Mouse (Mus musculus): ENCODE results near the gene Cutal.
"Not testable (repeated sequence)": the region's sequence is repeated elsewhere in the genome, so short reads cannot be mapped to it uniquely, and the experiment has no call there.

Gene Cutal

DNA sequence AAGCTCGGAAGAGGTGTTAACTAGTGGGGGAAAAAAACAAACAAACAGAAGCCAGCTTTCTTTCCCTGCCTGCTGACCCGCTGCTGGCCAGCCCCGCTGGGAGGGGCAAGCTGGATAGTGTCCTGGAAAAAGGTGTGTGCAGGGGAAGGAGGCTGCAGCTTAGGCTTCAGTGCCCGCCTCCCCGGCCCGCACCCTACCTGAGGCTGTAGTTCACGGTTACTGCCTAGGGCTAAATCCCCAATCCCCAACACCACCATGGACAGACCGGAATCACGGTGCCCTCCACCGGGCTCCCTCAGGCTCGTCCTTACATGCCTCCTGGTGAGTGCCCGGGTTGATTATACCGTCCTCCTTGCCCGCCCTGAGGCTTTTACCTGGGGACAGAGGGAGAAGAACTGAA is at the start of gene Cutal:
Cutal (plus strand) TSS at position 126 of the 400 bp plus-strand sequence.
- DNase-seq (ENCODE audit: low read depth, low spot score): no peak

- peak; percentile 93 for DNase-seq (ENCODE audit: low read depth, low spot score)
These were observed 48.3 kb upstream of the Cutal start, which contains the start of gene Fbxw2 for GRCm38 (mm10) chr2:34825827-34826459. Gene Fbxw2, minus strand, starts transcription at chr2:34826311.

GRCm38 (mm10) chr2:34826460-34827231 is 47.5 kb upstream of the Cutal start:
- no peak for DNase-seq (ENCODE audit: low read depth, low spot score)

DNA sequence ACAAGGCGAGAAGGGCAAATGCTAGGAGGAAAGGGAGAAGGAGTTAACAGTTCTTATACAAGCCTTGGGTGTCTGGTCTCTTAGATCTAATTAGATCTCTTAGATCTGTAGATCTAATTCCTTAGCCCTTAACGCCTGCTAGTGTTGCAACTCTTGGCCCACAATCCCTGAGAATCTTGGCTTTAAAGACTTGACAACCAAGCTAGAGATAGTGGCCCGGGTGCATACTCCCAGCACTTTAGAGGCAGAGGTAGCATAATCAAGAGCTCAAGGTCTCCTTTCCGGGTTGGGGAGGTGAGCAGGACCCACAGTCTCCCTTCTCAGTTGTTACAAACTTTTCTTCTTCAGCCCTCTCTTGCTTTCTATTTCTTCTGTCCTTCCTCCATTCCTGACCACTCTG is 46.6 kb upstream of the Cutal start:
- no peak for DNase-seq (ENCODE audit: low read depth, low spot score)

- DNase-seq (ENCODE audit: low read depth, low spot score): no peak
These were observed 46.2 kb upstream of the Cutal start for GRCm38 (mm10) chr2:34828026-34828425.

DNA sequence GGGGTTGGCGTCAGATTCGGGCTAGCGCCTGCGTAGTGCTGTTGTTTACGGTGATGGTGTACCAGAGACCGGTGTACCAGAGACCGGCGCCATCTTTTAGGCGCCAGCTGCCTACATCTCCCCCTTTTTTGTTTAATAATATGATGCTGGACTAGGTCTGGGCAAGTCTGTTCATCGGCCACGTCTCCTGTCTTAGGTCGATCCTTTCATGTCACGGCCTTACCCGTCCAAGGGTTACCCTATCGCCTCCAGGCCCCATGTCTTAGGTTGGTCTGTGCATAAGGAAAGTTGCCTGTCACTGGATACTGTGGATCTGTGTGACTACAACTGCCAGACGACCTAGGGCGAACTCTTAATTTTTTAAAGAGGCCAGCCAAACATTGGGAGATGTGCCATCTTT is 44.1 kb upstream of the Cutal start:
- not testable (repeated sequence) for DNase-seq (ENCODE audit: low read depth, low spot score)

- not testable (repeated sequence) for DNase-seq (ENCODE audit: low read depth, low spot score)
These were observed 41.3 kb upstream of the Cutal start, which contains the start of gene Gm34653 for GRCm38 (mm10) chr2:34832766-34833457. Gene Gm34653, plus strand, starts transcription at chr2:34833007.

DNA sequence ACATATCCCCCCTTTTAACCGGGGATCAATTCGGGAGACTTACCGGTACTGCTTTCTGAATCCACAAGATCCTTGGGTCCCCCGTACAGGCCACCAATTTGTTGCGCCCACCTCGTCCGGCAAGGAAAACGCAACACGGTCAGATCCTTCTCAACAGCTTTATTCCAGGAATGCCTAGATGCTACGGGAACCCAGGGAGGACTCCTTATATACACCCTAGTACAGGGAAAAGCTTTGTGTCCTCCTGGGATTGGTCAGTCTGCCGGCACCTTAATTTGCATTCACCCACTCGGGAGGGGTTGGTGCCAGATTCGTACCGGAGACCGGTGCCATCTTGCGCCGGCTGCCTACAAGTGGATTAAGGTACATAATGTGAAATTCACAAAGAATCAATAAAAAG is 40.6 kb upstream of the Cutal start:
- DNase-seq (ENCODE audit: low read depth, low spot score): no peak

GRCm38 (mm10) chr2:34835669-34836068 is 38.5 kb upstream of the Cutal start:
- no peak for DNase-seq (ENCODE audit: low read depth, low spot score)

- DNase-seq (ENCODE audit: low read depth, low spot score): peak; percentile 38
These were observed 34.1 kb upstream of the Cutal start for GRCm38 (mm10) chr2:34840143-34840542.

DNA sequence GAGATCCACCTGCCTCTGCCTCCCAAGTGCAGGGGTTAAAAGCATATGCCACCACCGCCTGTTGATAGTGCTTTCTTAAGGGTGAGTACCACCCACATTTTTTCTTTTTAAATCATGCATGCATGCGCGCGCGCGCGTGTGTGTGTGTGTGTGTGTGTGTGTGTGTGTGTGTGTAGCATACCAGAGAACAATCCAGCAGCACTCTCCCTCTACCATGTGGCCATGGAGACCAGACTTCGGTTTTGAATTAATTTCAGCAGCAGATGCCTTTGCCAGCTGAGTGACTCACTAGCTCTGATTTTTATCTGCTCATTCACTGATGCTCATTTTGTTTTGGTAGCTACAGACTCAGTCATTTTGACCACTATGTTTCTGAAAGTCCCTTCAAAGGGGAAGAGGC is 32.5 kb upstream of the Cutal start:
- DNase-seq (ENCODE audit: low read depth, low spot score): no peak

- no peak for DNase-seq (ENCODE audit: low read depth, low spot score)
These were observed 30.8 kb upstream of the Cutal start for GRCm38 (mm10) chr2:34843211-34843939.

DNA sequence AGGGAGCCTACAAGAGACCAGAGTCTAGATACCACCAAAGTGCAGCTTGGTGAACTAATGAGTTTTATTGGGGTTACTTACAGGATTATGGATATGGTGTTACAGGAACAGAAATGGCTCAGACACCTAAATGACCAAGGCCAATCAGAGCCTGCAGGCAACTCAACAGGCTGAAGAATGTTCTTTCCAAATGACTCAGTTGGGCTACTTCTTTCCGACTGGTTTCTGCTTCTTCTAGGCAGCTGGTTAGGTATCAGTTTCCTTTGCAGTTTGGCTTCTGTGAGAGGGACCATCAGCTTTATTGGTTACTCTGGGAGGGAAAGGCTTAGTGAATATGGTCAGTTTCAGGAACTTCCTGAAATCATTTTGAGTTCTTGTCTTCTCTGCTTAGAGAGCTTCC is 26.5 kb upstream of the Cutal start:
- no peak for DNase-seq (ENCODE audit: low read depth, low spot score)

DNA sequence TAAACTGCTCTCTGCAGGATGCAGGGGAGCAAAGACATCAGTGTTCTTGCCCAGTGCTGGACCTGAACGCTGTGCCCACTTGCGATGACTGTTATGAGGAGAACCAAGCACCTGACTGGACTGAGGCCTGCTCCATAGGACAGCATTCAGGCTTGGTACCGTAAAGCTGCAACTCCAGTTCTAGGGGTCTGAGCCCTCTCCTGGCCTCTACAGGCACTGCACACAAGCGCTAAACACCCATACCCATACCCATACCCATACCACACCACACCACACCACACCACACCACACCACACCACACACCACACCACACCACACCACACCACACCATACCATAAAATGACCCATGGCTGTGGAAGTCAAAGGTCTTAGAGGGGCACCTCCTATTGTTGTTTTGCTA is 18.9 kb upstream of the Cutal start:
- DNase-seq (ENCODE audit: low read depth, low spot score): peak; percentile 26

DNA sequence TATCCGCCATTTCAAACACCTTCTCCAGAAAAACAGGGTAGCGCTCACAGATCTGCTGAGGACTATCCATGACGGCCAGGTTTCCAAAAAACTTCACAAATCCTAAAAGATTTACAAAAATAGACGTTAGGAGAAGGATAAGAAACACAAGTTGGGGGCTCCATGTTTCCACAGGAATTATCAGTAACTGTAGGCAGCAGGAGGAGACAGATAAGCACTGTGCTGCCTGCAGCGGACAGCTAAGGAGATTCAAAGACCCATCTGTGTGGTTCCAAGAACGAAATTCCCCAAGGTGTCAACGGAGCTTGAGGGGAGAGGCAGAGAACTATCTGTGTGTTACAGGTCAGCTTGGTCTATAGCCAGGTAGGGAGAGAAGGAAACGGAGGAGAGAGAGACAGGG is 16.5 kb upstream of the Cutal start:
- no peak for DNase-seq (ENCODE audit: low read depth, low spot score)

- DNase-seq (ENCODE audit: low read depth, low spot score): no peak
These were observed 4.5 kb upstream of the Cutal start for GRCm38 (mm10) chr2:34869680-34870079.

DNA sequence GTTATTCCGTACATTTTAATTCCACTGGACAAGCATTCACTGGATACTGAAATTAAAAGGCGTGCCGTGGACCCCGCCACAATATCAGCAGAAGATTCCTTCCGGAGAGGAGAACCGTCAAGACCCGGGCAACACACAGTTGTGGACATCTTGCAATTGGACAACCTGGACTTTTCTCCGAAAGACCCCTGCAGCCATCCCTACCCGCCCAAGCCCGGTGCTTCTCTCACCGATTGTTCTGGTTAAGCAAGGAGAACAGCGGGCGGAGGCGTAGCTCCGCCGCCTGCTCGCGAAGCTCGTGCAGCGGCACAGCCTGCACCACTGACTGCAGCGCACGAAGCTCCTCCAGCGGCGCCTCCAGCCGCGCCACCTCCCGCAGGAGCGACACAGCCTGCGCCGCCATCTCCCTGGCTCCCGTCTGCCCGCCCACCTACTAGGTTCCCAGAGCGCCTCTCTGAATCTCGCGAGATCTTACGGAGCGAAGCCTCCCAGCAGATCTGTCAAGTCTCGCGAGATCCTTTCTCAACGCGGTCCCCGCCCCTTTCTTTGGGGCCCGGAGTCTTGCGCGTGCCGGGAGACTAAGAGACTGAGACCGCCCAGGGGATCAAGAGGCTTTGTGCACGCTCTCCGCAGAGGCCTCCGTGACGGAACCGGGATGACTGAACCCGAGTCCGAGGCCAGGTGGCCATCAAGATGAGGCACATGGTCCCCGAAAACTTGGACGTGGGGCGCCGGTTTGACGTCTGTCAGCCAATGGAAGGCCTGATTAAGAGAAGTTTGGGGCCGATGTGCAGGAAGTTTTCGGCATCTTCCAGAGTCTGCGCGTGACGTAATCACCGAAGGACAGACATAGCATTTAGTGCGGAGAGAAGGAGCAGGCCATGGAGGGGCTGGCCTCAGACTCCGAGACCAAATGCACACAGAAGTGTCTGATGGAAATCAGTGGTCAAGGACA is 3.4 kb upstream of the Cutal start:
- DNase-seq (ENCODE audit: low read depth, low spot score): peak; percentile 99

DNA sequence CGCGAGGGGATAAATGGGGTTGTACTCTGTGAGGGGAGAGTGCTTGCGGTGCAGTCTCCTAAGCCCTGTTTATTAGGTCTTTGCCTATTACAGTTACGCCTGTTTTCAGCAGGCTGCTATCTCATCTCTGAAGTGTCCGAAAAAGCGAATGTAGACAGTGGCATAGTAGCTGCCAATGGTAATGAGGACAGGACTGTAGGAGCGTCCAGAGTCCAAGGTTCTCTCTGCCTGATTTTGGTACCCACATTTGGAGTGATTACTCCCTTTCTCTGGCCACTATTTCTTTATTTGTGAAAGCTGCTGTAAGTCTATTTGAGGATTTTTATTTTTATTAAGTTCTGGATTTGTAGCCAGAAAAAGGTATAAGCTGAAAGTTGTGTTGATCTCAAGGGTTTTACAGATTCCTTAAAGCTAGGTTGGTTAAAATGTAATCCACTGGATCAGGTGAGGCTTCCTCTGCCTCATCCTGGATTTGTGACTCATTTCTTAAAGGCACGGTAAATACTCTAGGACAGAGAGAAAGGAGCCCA is 685 bp downstream of the Cutal start, which contains the start of gene Psmd5:
Psmd5 (minus strand) TSS at position 153 of the 530 bp plus-strand sequence.
- DNase-seq (ENCODE audit: low read depth, low spot score): no peak

- DNase-seq (ENCODE audit: low read depth, low spot score): no peak
These were observed 5.9 kb downstream of the Cutal start for GRCm38 (mm10) chr2:34880054-34880453.

- DNase-seq (ENCODE audit: low read depth, low spot score): no peak
These were observed 8.6 kb downstream of the Cutal start for GRCm38 (mm10) chr2:34882757-34883156.

All from CD4-positive, CD25-positive, alpha-beta regulatory T cell, adult 2 months (primary cell).